Mouse (Mus musculus): ENCODE results near the gene Vsnl1.

The Vsnl1 gene

GRCm38 (mm10) chr12:11436497-11437265 lies at the start of gene Vsnl1:
TSS of gene Vsnl1 (minus strand) at chr12:11436613.
- ATAC-seq (ENCODE audit: low TSS enrichment), result peak; percentile 72

- peak; percentile 69 for ATAC-seq (ENCODE audit: low TSS enrichment)
Measured at GRCm38 (mm10) chr12:11456632-11457031, 20.2 kb upstream of the Vsnl1 start.

DNA sequence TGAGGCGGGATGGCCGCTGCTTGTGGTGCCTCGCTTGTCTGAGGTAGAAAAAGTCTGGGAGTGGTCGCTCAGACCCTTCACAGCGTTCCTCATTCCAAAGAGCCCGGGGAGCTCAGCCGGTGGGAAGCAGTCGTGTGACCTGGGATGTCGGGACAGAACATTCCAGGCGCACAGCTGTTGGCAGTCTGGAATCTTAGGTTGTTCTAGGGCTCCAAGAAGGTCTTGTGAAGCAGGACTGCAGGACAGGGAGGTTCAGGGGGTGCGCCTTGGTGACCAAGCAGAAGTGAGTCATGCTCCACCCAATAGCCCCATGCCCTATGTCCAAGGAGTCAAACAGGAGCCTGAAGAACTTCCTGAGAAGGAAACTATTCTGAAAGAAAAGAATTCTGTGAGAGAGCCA lies 19.8 kb upstream of the Vsnl1 start:
- peak; percentile 46 for ATAC-seq (ENCODE audit: low TSS enrichment)

GRCm38 (mm10) chr12:11455549-11456194 lies 19.3 kb upstream of the Vsnl1 start, which contains the start of gene Rad51ap2:
TSS of gene Rad51ap2 (plus strand) at chr12:11456079.
- ATAC-seq (ENCODE audit: low TSS enrichment), result peak; percentile 89

DNA sequence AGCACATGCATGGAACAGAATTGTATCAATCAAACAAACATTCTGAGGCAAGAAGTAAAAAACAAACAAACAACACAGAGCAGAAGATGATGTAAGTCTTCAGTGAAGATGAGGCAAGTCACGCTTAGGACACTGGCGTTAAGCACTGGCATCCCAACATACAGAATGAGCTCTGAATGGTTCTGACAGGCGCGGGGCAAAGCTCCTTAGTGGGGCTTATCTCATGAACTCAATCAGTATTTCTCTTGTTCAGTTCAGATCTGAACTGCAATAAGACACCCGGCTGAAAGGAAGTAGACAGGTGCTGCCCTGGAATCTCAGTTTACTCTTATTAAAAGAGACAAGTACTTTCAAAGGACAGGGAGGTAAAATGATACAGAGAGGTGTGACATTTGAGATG lies 17.7 kb upstream of the Vsnl1 start:
- no peak for ATAC-seq (ENCODE audit: low TSS enrichment)

DNA sequence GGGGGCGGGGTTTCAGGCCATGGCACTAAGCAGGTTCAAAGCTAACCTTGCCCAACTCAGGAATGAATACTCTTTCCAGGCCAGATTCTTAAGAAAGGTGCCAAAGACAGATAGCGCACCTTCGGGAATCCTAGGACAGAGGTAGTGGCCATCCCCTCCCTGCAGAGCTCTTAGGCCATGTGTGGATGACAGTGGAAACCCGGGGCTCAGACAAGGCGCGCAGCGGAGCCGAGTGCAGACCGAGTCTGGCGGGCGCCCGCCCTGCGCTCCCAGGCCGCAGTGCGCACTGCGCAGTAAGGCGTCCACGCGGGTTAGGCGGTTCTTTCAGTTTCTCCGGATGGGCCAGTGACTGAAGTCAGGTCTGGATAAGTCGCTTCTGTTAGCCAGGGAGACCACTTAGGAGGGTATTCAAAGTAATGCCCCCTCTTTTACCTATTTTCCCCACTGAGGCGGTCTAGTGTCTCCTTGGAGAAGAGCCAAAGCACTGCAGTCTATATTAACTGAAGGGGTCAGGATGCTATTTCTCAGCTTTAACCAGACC lies 1.6 kb upstream of the Vsnl1 start:
- no peak for ATAC-seq (ENCODE audit: low TSS enrichment)

DNA sequence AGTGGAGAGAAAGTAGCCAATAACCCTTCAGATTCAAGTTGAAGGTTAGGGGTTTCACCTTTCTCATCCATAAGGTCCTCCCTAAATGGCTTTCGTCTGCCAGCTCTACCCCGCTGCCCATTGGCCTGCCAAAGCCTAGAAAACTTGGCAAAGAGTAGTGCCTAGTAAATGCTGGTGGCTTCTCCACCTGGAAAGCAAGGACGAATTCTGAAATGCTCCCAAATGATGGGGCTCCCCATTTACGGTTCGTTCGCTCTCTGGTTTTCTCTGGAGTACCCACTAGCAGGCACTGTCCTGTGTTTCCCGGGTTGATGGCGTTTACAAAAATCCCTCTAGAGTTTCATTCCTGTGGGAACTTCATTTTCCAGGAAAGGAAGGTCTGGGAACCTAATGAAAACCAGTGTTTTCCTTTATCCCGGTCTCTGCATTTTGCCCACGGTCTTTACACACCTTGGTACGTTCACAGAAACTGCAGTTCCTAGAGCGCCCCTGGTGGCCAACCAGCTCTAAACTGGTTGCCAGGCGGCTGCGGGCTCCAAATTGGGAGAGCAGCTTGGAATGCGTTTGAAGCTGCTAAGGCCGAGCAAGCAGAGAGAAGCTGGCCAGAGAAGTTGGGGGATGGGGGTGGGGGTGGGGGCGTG lies 973 bp upstream of the Vsnl1 start:
- ATAC-seq (ENCODE audit: low TSS enrichment), result 0 out of 2 replicates have a peak, but pooled peaks have one; percentile 28

DNA sequence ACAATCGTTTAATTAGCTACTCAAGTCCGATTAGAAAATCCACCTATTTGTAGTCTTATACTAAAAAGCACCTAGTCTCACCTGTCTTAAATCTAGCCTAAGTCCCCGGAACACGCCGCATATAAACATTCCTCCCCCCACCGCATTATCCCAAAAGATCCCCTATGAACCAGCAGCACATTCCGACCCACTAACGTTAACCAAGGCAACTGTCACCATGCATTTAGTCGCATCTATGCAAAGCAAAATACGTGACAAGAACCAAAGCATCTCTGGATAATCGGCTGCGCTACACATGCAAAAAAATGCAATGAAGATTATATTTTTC lies 426 bp downstream of the Vsnl1 start:
- ATAC-seq (ENCODE audit: low TSS enrichment), result no peak

DNA sequence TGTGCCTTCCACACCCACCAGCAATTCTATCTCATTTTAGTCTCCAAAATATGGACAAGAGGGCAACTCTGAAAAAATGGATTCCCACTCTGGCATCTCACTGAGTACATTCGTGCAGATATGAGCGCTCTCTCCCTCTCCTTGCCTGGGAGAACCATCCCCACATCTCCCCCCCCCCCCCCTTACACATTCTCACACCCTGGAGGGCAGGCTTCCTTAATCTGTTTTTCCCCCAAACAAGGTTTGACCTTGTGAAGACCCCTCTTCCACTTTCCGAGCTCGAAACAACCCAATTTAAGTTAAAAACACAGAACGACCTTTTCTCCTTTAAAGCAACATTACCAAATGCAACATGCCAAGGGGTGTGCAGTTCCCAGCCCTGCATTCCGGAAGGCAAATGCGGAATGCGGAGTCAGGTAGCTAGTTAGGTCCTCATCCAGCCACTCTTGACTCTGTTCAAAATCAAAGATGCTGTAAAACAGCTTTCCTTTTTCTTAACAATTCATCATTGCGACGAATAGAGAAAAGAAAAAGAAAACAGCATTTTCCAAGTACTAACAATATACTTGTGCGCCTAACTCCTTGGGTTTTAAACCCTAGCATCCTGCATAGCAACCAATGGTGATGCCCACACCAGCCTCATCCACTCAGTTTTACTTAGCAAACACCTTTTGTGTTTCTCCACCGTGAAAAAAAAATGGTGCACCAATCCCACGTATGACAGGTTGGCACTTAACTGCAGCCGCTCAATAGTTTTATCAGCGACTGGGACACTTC lies 979 bp downstream of the Vsnl1 start:
- ATAC-seq (ENCODE audit: low TSS enrichment), result no peak

GRCm38 (mm10) chr12:11434446-11434845 lies 2.0 kb downstream of the Vsnl1 start:
- ATAC-seq (ENCODE audit: low TSS enrichment), result no peak

DNA sequence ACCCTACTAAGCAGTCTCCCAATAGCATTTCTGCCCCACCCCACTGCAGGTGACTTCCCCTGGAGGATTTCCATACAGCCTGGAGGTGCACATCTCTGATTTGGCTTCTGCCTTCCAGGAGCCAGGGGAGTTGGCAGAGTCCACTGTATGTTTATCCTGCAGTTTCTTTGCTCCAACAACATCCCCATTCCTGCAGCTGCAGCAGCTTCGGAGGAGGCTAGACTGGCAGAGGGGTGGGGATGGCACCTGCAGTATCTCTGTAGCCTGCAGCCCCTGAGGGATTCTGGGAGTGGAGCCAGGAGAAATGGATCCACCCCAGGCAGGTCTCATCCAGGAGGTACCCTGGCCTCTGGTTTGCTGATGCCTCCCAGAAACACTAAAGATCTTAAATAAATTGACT lies 2.7 kb downstream of the Vsnl1 start:
- peak; percentile 10; the same call in 1 of the 2 replicates for ATAC-seq (ENCODE audit: low TSS enrichment)

GRCm38 (mm10) chr12:11433126-11433525 lies 3.3 kb downstream of the Vsnl1 start:
- ATAC-seq (ENCODE audit: low TSS enrichment), result peak; percentile 45

DNA sequence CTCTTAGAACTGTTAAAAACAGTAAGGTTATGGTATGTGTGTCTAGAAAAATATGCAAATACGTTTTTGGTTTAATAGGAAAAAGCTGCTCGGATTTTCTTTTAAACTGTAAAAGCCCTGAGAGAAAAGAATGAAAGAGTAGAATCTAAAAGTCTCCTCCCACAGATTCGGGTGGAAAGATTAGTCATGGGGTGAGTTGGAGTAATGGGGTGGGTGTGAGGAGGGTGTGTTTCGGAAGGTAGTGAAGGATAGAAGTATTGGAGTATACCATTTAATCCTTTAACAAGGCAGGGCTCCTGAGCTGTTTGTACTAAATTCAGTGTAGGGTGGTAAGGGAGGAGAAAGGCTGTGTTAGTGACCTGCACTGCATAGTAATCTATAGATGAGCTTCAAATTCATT lies 9.0 kb downstream of the Vsnl1 start:
- peak; percentile 83 for ATAC-seq (ENCODE audit: low TSS enrichment)

GRCm38 (mm10) chr12:11418112-11418511 lies 18.3 kb downstream of the Vsnl1 start:
- no peak for ATAC-seq (ENCODE audit: low TSS enrichment)

GRCm38 (mm10) chr12:11407679-11408078 lies 28.7 kb downstream of the Vsnl1 start:
- peak; percentile 84; the same call in 1 of the 2 replicates for ATAC-seq (ENCODE audit: low TSS enrichment)

DNA sequence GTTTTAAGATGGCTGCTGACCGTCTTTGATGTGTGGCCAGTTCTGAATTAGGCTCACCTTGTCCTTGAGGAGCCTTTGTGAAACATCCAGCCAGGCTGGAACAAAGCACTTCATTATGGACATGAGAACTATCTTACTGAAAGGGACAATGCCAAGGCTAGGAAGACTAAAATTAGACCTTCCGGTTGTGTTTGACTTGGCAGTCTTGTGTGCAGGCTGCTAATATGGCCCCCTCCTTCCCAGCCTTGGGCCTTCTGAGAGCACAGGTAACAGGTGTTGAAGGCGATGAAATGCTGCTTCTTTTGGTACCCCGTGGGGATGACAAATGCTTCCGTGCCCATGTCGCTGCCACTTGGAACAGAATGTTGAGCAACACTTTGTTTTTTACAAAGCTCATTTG lies 37.6 kb downstream of the Vsnl1 start:
- no peak for ATAC-seq (ENCODE audit: low TSS enrichment)

DNA sequence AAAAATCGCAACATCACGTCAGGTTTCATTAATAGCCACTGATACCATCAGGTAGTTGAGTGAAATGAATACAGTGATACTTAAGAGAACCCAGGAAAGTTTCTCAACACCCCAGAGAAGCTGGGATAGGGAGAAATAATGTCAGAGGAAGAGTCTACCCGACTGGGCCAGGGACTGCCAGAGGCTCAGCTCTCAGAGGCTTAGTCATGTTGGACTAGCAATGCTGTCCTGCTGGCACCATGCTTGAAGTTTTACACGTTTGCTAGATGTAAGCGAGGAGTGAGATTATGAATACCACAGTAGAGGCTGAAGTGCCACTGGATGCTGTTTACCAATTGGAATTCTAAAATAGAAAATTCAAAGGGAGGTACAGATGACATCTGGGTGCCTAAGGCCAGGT lies 39.4 kb downstream of the Vsnl1 start:
- ATAC-seq (ENCODE audit: low TSS enrichment), result peak; percentile 52; the same call in 1 of the 2 replicates

- ATAC-seq (ENCODE audit: low TSS enrichment), result no peak
Measured at GRCm38 (mm10) chr12:11395470-11395869, 40.9 kb downstream of the Vsnl1 start.

- ATAC-seq (ENCODE audit: low TSS enrichment), result no peak
Measured at GRCm38 (mm10) chr12:11392525-11392924, 43.9 kb downstream of the Vsnl1 start.

- ATAC-seq (ENCODE audit: low TSS enrichment), result no peak
Measured at GRCm38 (mm10) chr12:11391244-11391949, 45.0 kb downstream of the Vsnl1 start.

DNA sequence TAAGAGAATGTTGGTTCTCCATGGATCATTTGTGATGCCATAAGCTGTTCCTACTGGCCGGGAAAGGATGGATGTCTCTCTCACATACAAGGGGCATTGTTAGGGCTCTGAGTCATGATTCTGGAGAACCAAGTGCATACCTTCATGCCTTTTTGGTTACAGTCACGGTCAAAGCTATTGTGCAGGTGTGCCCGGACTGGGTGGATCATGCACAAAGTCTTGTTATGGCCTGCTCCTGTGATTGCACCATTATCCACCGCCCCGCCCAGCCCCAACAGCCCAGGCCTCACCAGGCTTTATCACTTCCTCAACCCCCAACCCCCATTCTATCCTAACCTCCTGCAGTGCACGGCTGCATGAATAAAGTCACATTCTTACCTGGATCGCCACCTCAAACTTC lies 47.3 kb downstream of the Vsnl1 start:
- no peak for ATAC-seq (ENCODE audit: low TSS enrichment)

All from frontal cortex, adult (tissue).